ENCODE assay signal across 29 mouse cellular contexts in genomic region chr7:57529954-57530353, GRCm38 (mm10). TPM values are rescaled to one million over a fixed set of nuclear protein-coding genes. Genes with fewer than 3 reads are reported as not detected.
DNase-seq lines count a peak whose midpoint lies in the region; ATAC-seq and TF ChIP-seq lines count a peak whose summit lies in the region.
"Had no signal": no experiment of that assay in that cellular context is flagged by ENCODE, and none has a peak within 500 bp of the region (broad histone marks: within the 10 kb centered on the region; RNA-seq: fewer than 3 reads in every experiment).

No protein-coding gene starts in this region.

- no peak overlapping the region for H3K27ac ChIP-seq in hindbrain, embryonic 13.5 days
- H3K27ac ChIP-seq in hindbrain, embryonic 14.5 days: no peak overlapping the region
- H3K27ac ChIP-seq in neural tube, embryonic 12.5 days: no peak overlapping the region
- H3K27ac ChIP-seq: forebrain, embryonic 10.5 days; heart, embryonic 15.5 days; hindbrain, embryonic 12.5 days had no signal

- H3K4me3 ChIP-seq in hindbrain, embryonic 13.5 days: no peak overlapping the region
- H3K4me3 ChIP-seq in hindbrain, embryonic 14.5 days (replicated peaks; ENCODE audit: low read length): no peak overlapping the region
- no peak overlapping the region for H3K4me3 ChIP-seq in neural tube, embryonic 12.5 days
- H3K4me3 ChIP-seq: forebrain, embryonic 10.5 days; heart, embryonic 12.5 days; heart, embryonic 15.5 days; hindbrain, embryonic 12.5 days had no signal

- POLR2A ChIA-PET in Patski (lab: Charles Lee): no interaction called here

- CTCF ChIA-PET in Patski (lab: Charles Lee): no interaction called here

- H3K9me3 ChIP-seq in hindbrain, embryonic 13.5 days: no peaks in the 10 kb centered on the region
- H3K9me3 ChIP-seq in hindbrain, embryonic 14.5 days (ENCODE audit: control insufficient read depth, low read length): no peaks in the 10 kb centered on the region
- no peaks in the 10 kb centered on the region for H3K9me3 ChIP-seq in neural tube, embryonic 12.5 days
- H3K9me3 ChIP-seq: forebrain, embryonic 10.5 days; heart, embryonic 12.5 days; heart, embryonic 15.5 days; hindbrain, embryonic 12.5 days had no signal

- DNase-seq in cerebellum, postnatal 14 days: peak; percentile 6 to 13
- DNase-seq in cerebellum, adult 9-10 months: no peak
- no peak for DNase-seq in hindbrain, embryonic 14.5 days (ENCODE audit: low spot score)
- DNase-seq in neural tube, embryonic 10.5 days (ENCODE audit: extremely low spot score, low spot score): no peak
- peak; percentile 47 for DNase-seq in Patski (ENCODE audit: low read depth, low spot score)
- DNase-seq: adrenal gland, postnatal 10 days; adrenal gland, postnatal 36 days; B cell, adult 2 months; cerebellum, adult 11 months; cerebellum, adult 2 months; forebrain, postnatal 0 days; gastrocnemius, postnatal 10 days; gastrocnemius, postnatal 36 days; heart, adult 11 months; heart, postnatal 14 days; heart, postnatal 4 days; kidney, adult 2 months had no signal

- H3K9ac ChIP-seq in hindbrain, embryonic 13.5 days: no peak overlapping the region
- no peak overlapping the region for H3K9ac ChIP-seq in hindbrain, embryonic 14.5 days
- H3K9ac ChIP-seq in neural tube, embryonic 12.5 days: no peak overlapping the region
- H3K9ac ChIP-seq: forebrain, postnatal 0 days; heart, embryonic 12.5 days; heart, embryonic 15.5 days; hindbrain, embryonic 12.5 days had no signal

- H3K4me1 ChIP-seq in hindbrain, embryonic 13.5 days (replicated peaks): no peaks in the 10 kb centered on the region
- no peaks in the 10 kb centered on the region for H3K4me1 ChIP-seq in hindbrain, embryonic 14.5 days (replicated peaks; ENCODE audit: control insufficient read depth, insufficient read depth, low read length)
- H3K4me1 ChIP-seq in neural tube, embryonic 12.5 days: no peaks in the 10 kb centered on the region
- H3K4me1 ChIP-seq: forebrain, embryonic 10.5 days; heart, embryonic 12.5 days; heart, embryonic 15.5 days; hindbrain, embryonic 12.5 days had no signal

- no peaks in the 10 kb centered on the region for H3K27me3 ChIP-seq in hindbrain, embryonic 13.5 days
- H3K27me3 ChIP-seq in hindbrain, embryonic 14.5 days (ENCODE audit: control insufficient read depth, insufficient read depth, low read length): no peaks in the 10 kb centered on the region
- H3K27me3 ChIP-seq in neural tube, embryonic 12.5 days (replicated peaks): no peaks in the 10 kb centered on the region
- no peaks in the 10 kb centered on the region for H3K27me3 ChIP-seq in Patski
- H3K27me3 ChIP-seq: heart, embryonic 12.5 days; heart, embryonic 15.5 days; hindbrain, embryonic 12.5 days had no signal

- in situ Hi-C loops in Patski (cut with MboI; ENCODE audit: low pct_unique_long_range_greater_than_20kb): no loop called here

- H3K36me3 ChIP-seq in hindbrain, embryonic 13.5 days: no peaks in the 10 kb centered on the region
- no peaks in the 10 kb centered on the region for H3K36me3 ChIP-seq in hindbrain, embryonic 14.5 days (replicated peaks; ENCODE audit: control insufficient read depth, insufficient read depth)
- no peaks in the 10 kb centered on the region for H3K36me3 ChIP-seq in neural tube, embryonic 12.5 days
- H3K36me3 ChIP-seq: forebrain, embryonic 10.5 days; heart, embryonic 12.5 days; heart, embryonic 15.5 days; hindbrain, embryonic 12.5 days had no signal

- ATAC-seq in hindbrain, embryonic 13.5 days (ENCODE audit: low FRiP score): 0 out of 2 replicates have a peak, but pooled peaks have one; percentile 59
- no peak for ATAC-seq in hindbrain, embryonic 14.5 days (ENCODE audit: low FRiP score)
- ATAC-seq in neural tube, embryonic 12.5 days (ENCODE audit: low FRiP score, low read depth): 0 out of 2 replicates have a peak, but pooled peaks have one; percentile 37
- peak; percentile 92 for ATAC-seq in Patski
- ATAC-seq in granulocyte monocyte progenitor cell, adult 5-6 weeks (replicated peaks; ENCODE audit: poor library complexity, severe bottlenecking): no peak
- ATAC-seq: forebrain, embryonic 14.5 days; forebrain, postnatal 0 days; intestine, postnatal 0 days had no signal

- no peak overlapping the region for H3K4me2 ChIP-seq in hindbrain, embryonic 13.5 days
- H3K4me2 ChIP-seq in hindbrain, embryonic 14.5 days (replicated peaks): no peak overlapping the region
- no peak overlapping the region for H3K4me2 ChIP-seq in neural tube, embryonic 12.5 days (replicated peaks)
- H3K4me2 ChIP-seq: heart, embryonic 12.5 days; heart, embryonic 15.5 days; hindbrain, embryonic 12.5 days had no signal

- TF ChIP-seq CTCF in Patski (IDR thresholded peaks at IDR 0.05): no peak

- 91% methylated on average over 8 of the region's 8 CpGs for WGBS in hindbrain, embryonic 13.5 days
- WGBS in hindbrain, embryonic 14.5 days: 87% methylated on average over 8 of the region's 8 CpGs
- WGBS in neural tube, embryonic 12.5 days: 87% methylated on average over 8 of the region's 8 CpGs

RNA-seq across cellular contexts. Expression of gene Gabra5, which starts 20.1 kb away (rescaled TPM):
- 13.6 and 13.8 TPM in 2 replicates for polyA plus RNA-seq in hindbrain, embryonic 13.5 days (2015; fragmentation: Nextera tagmentation; extraction: Ambion mirVana)
- polyA plus RNA-seq in hindbrain, embryonic 14.5 days (2014; fragmentation: Nextera tagmentation; extraction: Ambion mirVana): 50.9 and 70.0 TPM in 2 replicates
- 2.1 and 3.3 TPM in 2 replicates for polyA plus RNA-seq in neural tube, embryonic 12.5 days (2016; fragmentation: Nextera tagmentation; extraction: Ambion mirVana)
- polyA plus RNA-seq in Patski (2021): not detected
- total RNA-seq in granulocyte monocyte progenitor cell, adult 5-6 weeks (2014; fragmentation: Nextera tagmentation): not detected in 2 replicates
- total RNA-seq in granulocyte monocyte progenitor cell, adult 5-6 weeks (2017): not detected in 2 replicates
- total RNA-seq: adrenal gland, postnatal 36 days; gastrocnemius, adult 18-20 months; gastrocnemius, postnatal 36 days; heart, adult 8-10 months; heart, postnatal 14 days; heart, postnatal 4 days; MEL had no signal

Comparison
In these comparisons a context has a peak if more than half of its experiments do, and no peak if none do; other contexts are left out.
1. DNase-seq: peak in cerebellum, postnatal 14 days (2 of 2) and Patski (single experiment); none in cerebellum, adult 9-10 months (single experiment), hindbrain, embryonic 14.5 days (single experiment) and neural tube, embryonic 10.5 days (single experiment).
2. ATAC-seq: peak in hindbrain, embryonic 13.5 days (single experiment), neural tube, embryonic 12.5 days (single experiment) and Patski (single experiment); none in hindbrain, embryonic 14.5 days (single experiment) and granulocyte monocyte progenitor cell, adult 5-6 weeks (single experiment).